Mouse (Mus musculus): ENCODE data around the gene Olfr1018.

Gene Olfr1018

DNA sequence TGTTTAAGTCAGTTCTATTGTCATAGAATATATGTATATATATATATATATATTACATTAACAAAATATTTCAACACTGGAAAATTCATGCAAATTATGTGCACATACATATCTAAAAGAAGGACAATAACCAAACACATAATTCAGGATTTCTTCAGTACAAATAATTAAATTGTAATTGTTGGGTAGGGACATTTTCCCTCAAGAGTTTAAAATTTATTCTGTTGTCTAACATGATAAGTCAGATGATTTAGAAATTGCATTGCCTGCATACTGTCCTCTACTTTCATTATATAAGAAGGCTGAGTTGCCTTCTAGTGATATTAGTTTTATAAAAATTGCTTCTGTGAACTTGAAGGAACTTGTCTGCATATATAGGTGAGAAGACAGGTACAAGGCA, at the start of gene Olfr1018:
Olfr1018 (plus strand) TSS at position 301 of the 400 bp plus-strand sequence.
- DNase-seq (ENCODE audit: extremely low read depth, low read depth, low spot score) = no peak

GRCm38 (mm10) chr2:85772413-85772812, 45.9 kb upstream of the Olfr1018 start, which contains the start of gene Olfr1014:
Gene Olfr1014 (plus strand): TSS chr2:85772713.
- DNase-seq (ENCODE audit: extremely low read depth, low read depth, low spot score) = no peak

DNA sequence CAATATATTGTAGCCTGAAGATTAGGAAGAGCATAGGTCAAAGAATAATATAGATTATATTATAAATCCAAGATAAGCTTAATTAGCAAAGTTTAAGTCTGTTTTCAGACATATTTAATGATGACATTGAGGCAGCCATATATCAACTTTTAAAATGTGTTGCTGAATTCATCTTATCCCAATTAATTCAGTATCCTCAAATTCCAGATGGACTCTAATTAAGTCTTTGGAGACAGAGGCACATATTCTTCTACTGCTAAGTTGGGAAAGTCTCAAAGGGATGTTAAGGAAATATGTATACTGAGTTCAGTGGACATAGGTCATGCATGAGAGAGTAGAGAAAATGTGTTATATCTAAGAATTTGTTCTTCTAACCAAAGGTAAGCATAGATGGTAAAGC, 36.6 kb upstream of the Olfr1018 start, which contains the start of gene Olfr1015:
Olfr1015 (plus strand) TSS at position 301 of the 400 bp plus-strand sequence.
- no peak for DNase-seq (ENCODE audit: extremely low read depth, low read depth, low spot score)

- DNase-seq (ENCODE audit: extremely low read depth, low read depth, low spot score) = no peak
These were observed 25.9 kb upstream of the Olfr1018 start for GRCm38 (mm10) chr2:85792331-85792730.

GRCm38 (mm10) chr2:85802444-85802843, 15.8 kb upstream of the Olfr1018 start, which contains the start of gene Olfr1016:
Gene Olfr1016 (minus strand): TSS chr2:85802544.
- no peak for DNase-seq (ENCODE audit: extremely low read depth, low read depth, low spot score)

DNA sequence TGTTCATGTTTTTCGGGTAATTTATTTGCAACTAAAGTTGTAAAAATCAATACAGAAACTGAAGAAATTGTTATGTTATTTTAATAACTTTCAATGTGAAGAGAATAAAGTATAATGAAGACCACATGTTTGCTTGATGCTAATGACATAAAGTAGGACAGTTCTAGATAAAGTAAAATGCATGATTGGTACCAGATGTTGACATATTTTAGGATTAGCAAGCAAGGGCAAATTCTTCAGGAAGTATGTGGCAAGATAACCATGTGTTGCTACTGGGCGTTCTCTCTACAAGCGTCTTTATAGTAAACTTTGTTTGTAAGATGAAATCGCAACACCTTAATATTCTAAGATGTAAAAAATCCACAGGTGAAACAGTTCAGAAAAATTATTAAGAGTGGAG, 13.8 kb upstream of the Olfr1018 start:
- no peak for DNase-seq (ENCODE audit: extremely low read depth, low read depth, low spot score)

DNA sequence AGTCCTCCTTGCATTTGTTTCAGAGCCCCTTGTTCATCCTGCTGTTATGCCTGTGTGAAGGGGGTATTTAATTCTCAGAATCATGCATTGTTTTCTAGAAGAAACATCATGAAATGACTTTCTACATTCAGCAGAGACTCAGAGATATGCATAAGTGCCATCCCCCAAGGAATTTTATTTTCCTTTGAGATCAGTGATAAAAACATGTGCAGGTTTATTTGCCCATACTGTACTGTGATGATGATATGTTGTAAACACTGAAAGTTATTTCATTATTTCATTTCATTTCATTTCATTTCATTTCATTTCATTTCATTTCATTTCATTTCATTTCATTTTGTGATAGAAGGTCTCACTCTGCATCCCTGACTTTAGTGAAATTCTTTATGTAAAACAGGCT, 27.1 kb downstream of the Olfr1018 start, which contains the start of gene Olfr1019:
Olfr1019 (minus strand) TSS at position 101 of the 400 bp plus-strand sequence.
- DNase-seq (ENCODE audit: extremely low read depth, low read depth, low spot score) = no peak

DNA sequence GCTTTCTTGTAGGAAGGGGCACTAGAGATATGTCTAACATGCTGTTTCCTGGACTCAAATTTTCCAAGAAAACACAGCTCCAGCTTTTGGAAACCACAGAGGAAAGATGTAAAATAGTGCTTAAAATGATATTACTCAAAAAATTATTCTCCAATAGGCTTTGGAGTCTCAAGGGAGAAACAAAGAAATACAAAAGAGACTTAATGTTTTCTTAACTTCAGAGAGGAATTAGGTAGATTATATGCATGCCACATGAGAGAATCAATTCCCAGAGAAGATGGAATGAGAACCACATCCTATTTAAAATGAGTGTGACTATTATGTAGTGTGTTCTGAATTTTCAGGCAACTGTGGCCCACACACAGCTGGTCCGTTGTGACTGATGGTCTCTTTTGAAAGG, 28.5 kb downstream of the Olfr1018 start, which contains the start of gene Olfr1020:
Olfr1020 (plus strand) TSS at position 301 of the 400 bp plus-strand sequence.
- DNase-seq (ENCODE audit: extremely low read depth, low read depth, low spot score) = no peak

DNA sequence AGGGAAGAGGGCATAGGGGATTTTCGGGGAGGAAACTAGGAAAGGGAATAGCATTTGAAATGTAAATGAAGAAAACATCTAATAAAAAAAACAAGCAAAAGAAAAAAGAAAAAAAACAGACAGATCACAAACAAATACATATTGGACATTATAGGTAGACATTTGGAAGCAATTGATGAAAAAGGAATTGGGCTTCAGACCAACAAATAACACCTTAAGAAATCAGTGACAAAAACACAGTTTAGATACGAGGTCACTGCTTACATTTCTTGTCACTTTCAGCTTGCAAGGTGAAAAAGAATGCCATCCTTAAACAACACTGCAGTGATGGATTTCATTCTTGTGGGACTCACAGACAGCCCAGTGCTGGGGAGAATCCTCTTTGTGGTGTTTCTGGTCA, 50.0 kb downstream of the Olfr1018 start, which contains the start of gene Olfr1022:
Olfr1022 (plus strand) TSS at position 301 of the 400 bp plus-strand sequence.
- no peak for DNase-seq (ENCODE audit: extremely low read depth, low read depth, low spot score)

All from fat pad, adult 2 months (tissue).